Mouse (Mus musculus) embryo, embryonic 11.5 days (tissue): ENCODE results near the gene Pfn3.

Experiments
- DNase-seq: peaks from one replicate; pipeline ENCODE4 v3.0.0-alpha.2; 2012; ENCODE audit warnings: low read depth, low spot score

The Pfn3 gene

DNA sequence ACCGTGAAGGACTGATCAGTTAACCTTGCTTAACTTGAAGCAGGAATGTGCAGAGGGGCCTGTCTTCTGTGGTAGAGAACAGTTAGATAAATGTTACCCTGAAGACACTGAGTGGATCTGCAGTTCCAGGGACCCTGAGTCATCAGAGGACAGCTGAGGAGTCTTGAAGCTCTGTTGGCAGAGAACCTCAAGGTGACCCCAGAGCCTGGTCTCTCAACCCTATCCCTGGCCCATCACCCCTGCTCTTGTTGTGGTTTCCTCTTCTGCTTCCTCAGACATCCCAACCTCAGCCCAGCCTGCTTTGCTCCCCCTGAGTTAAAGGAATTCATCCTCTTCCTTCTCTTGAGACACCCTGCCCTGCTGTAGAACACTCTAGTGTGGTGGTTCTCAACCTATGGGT is 16.9 kb downstream of the Pfn3 start, which contains the start of gene Slc34a1:
Gene Slc34a1 (plus strand): TSS at position 100 of the 400 bp plus-strand sequence.
- DNase-seq: no peak

DNA sequence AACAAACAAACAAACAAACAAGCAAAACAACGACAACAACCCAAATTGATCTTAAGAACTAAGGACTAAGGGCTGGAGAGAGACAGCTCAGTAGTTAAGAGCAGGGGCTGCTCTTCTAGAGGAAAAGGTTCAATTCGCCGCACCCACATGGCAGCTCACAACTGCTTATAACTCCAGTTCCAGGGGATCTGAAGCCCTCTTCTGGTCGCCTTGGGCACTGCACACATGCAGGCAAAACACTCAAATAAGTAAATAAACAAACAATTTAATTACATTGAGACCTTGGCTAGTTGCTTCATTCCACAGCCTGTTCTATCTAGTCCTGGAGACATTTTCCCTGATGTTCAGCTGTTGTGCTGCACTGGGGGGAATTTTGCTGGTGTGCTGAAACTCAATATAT is 22.1 kb downstream of the Pfn3 start:
- DNase-seq: no peak

DNA sequence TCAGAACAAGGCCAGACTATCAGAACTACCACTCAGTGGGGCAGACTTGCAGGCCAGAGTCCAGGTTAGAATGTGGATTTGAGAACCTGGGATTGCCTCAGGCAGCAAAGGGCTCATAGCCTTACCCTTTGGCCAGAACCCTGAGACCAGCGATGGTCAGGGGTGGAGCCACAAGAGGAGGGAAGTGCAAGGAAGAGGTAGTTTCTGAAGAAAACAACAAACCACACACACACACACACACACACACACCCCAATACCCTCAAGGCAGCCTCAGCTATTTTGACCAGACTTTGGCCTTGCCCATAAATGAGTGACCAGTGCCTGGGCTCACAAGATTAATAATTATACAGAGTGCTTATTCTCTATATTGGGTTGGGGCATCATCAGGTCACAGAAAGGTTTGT is 23.4 kb downstream of the Pfn3 start:
- no peak for DNase-seq

GRCm38 (mm10) chr13:55390644-55391043 is 24.4 kb downstream of the Pfn3 start:
- DNase-seq: no peak

GRCm38 (mm10) chr13:55381790-55382189 is 33.2 kb downstream of the Pfn3 start:
- no peak for DNase-seq

DNA sequence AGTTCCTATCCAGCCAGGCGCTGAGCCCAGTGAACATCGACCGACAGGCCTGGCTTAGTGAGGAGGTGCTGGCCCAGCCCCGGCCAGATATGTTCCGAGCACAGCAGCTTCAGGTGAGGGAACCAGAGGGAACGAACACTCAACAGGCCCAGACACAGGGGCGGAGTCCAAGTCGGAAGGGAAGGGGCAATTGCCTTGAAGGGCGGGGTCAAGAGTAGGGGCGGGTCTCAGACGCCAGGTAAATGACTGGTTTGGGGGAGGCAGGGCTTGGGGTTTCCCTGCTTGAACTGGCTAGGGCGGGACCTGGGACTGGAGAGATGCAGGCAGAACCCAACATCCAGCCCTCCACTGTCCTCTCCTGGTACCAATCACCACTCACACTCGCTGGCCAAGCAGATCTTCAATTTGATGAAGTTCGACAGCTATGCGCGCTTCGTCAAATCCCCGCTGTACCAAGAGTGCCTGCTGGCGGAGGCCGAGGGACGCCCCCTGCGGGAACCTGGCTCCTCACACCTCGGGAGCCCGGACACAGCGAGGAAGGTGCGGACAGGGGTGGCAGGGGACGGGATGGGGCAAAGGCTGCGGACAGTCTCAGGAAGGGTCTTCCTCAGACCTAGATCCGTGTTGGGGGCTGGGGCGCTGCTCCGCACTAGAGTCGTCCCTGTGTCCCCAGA is 36.0 kb downstream of the Pfn3 start:
- DNase-seq: no peak

DNA sequence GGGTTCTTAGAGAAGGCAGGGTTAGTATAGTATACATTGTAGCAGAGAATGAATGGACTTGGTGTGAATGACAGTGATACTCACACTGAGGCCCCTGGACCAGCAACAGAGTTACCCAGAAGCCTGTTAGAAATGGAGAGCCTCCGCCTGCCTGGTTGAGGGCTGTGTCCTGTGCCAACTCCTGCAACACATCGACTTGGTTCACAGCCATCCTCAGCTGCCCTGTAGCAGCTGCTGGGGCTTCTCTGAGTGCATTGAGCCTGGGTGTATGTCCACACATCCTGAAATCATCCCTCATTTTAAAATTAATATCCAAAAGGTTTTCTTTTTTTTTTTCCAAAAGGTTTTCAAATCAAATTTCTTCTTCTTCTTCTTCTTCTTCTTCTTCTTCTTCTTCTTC is 39.2 kb downstream of the Pfn3 start:
- DNase-seq: no peak

GRCm38 (mm10) chr13:55374206-55374924 is 40.7 kb downstream of the Pfn3 start:
- no peak for DNase-seq

DNA sequence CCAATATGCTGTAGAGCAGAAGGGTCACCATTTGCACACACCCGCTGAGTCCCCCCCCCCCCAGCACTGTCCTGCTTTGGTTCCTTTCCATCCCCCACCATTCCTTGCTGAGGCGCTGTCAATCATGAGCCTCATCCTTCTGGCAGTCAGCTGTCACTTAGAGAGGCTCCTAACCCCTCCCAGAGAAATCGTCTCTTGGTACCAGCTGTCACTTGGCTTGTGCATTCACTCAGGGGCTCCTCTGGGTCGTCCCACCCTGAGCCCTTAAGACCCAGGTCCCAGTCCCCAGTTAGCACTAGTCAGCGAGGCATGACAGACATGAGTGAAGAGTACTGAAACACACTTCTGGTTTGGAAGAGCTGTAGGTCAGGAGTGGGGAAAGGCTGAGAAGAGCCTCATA is 43.3 kb downstream of the Pfn3 start:
- DNase-seq: no peak

- DNase-seq: no peak
Observed at GRCm38 (mm10) chr13:55371007-55371681, 43.9 kb downstream of the Pfn3 start.

DNA sequence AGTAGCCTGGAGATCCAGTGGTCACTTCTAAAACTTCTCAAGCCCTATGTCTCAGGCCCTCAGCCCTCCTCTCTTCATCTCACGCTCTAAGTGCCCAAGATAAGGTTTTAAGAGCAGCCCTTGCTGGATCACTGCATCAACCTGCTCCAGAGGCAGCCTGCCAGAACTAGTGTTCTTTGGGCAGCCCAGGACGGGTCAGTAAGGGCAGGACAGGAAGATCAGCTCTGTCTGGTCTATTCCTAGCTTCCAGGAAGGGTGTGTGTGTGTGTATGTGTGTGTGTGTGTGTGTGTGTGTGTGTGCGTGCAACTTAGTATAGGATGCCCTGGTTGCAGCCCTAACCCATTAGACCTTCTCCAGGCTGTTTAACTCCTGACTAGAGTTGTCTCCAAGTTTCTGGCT is 44.8 kb downstream of the Pfn3 start:
- DNase-seq: no peak

DNA sequence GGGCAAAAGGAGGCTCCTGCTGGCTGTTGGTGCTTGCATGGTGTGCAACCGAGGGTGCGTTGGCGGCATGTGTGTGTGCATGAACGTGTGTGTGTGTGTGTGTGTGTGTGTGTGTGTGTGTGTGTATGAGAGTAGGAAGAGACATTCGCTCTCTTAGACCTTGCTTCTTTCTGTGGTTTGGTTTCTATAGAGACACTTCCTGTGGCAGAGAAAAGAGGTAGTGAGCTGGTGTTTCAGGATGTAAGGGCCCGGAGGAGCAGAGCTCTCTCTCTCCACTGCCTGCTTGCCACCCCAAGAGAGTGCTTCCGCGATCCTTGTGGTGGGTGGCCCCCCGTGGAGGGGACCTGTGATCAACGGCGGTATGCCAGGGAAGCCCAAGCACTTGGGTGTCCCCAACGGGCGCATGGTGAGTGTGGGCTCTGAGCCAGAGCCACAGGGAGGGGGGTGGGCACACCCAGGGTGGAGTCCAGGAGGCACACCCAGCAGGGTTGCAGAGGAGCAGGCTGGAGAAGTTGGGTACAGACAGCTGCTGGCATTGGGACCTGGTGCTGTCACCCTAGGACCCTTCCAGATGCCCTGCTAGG is 45.4 kb downstream of the Pfn3 start, which contains the start of gene Rgs14:
Gene Rgs14 (plus strand): TSS at position 202 of the 584 bp plus-strand sequence.
- DNase-seq: no peak

DNA sequence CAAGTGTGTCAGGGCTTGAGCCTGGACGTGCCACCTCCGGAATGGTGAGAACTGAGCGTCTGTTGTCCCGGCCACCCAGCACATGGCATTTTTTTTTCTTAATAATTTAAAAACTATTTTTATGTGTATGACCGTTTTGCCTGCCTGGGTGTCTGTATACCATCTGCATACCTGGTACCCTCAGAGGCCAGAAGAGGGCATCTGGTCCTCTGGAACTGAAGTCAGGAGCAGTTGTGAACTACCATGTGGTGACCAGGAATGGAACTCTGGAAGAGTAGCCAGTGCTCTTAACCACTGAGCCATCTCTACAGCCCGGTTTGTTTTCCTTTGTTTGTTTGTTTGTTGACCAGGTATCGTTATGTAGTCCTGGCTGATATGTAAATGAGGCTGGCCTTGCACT is 46.6 kb downstream of the Pfn3 start:
- no peak for DNase-seq
